Mouse (Mus musculus) embryo, embryonic 9.5 days (tissue): Measurements from ENCODE around the gene Vmn1r14.
"Not testable (repeated sequence)": the region's sequence is repeated elsewhere in the genome, so short reads cannot be mapped to it uniquely, and the experiment has no call there.

Experiments
- DNase-seq: peaks from one replicate; pipeline ENCODE4 v3.0.0-alpha.2; 2017; ENCODE audit errors: extremely low spot score

Gene Vmn1r14

GRCm38 (mm10) chr6:57231386-57231785 is at the start of gene Vmn1r14:
Vmn1r14 (plus strand) TSS chr6:57231686.
- DNase-seq, result no peak

DNA sequence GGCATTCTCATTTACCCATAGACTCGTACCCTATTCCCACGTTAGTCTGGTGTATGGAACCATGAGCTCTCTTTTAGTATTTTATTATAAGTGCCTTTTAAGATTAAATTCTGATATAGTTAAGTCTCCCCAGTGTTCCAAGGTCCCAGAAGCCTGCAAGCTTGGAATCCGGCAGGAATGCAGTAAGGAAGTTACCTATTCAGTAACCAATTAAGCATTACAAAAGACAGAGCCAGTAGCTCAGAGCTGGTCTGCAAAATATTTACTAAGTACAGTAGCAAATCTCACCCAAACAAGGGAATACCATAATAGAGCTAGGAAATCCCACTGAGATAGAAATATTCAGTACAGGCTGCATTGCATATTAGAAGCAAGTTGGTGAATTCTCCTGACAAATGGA is 41.5 kb upstream of the Vmn1r14 start:
- DNase-seq, result not testable (repeated sequence)

DNA sequence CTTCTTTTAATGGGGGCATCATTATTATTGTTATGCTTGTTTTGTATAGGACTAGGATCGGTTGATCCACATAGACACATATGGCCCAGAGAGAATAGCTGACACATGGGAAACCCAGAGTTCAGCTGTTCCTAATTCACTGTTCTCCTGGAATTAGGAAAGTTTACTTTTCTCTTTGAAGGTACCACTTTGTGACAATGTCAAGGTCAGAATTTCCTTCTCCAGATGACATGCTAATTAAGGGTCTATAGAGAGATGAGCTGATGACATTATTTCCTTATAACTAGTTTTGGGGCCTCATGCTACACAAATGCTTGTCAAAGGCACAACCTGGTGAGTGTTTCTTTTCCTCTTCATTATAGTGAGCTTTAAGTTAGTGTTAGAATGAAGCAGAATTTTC is 28.5 kb upstream of the Vmn1r14 start, which contains the start of gene Vmn1r13:
Vmn1r13 (plus strand) TSS at position 301 of the 400 bp plus-strand sequence.
- DNase-seq, result not testable (repeated sequence)

DNA sequence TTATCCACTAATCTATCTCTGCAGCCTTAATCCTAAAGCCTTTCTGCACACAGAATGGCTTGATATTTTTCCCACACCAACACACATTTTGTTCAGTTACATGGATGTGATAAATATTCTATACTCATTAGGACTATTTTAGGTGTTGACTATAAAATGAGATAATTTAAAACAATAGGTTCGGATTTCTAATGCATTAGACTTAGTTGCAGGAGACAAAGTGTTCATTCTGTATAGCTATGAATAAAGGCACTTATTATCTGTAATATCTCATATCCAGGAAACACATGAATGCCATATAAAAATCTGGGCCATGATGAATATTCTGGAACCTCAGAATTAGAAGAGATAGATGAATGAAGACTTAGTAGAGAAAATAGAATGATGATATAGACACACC is 26.2 kb downstream of the Vmn1r14 start, which contains the start of gene Vmn1r15:
Vmn1r15 (plus strand) TSS at position 301 of the 400 bp plus-strand sequence.
- DNase-seq, result no peak

DNA sequence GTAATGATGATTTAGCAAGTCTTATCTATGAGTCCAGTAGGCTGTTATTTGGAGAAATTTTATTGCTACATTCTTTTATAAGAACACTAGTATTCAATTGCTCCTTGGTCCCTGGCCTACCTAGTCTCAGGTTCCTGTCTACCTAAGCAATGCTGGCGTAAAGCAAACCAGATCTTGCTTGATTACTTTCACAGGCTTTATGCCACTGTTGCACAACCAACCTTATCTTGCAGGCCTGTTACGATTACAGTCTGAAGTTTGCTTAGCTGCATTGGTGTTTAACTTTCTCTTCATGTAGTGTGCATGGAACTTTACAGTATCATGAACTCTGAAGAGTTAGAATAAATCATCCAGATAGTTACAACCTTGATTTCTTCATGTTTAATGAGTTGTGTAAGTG is 29.5 kb downstream of the Vmn1r14 start:
- DNase-seq, result no peak

GRCm38 (mm10) chr6:57271881-57272280 is 40.4 kb downstream of the Vmn1r14 start:
- no peak for DNase-seq

DNA sequence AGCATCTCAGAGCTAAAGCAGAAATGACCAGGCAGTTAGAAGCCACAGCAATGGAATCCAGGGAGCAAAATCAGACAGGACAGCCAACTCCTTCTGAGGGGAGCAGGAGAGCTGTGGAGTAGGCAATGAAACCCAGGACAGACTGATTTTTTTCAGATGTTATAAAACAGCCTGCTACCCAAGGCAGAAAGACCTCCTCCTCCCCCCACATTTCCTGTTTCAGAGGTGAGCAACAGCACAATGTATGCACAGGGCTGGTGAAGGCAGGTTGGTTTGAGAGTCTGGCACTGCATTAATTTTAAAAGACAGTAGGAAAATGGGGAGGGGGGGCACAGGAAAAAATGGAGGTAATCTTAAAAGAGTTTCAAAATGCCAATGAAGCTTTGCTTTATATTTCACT is 41.0 kb downstream of the Vmn1r14 start:
- no peak for DNase-seq

GRCm38 (mm10) chr6:57278952-57279351 is 47.5 kb downstream of the Vmn1r14 start:
- no peak for DNase-seq
